Mouse (Mus musculus) heart, adult 9 months (tissue): Measurements from ENCODE around the gene Olfr266.

Experiments used
- DNase-seq, 2 experiments: peaks; one replicate each; pipeline ENCODE4 v3.0.0; 2022; ENCODE audit warnings: low spot score in 2 of 2

The Olfr266 gene

GRCm38 (mm10) chr3:106826187-106826586 is at the start of gene Olfr266:
TSS of gene Olfr266 (minus strand) at chr3:106826287.
- no peak for DNase-seq

DNA sequence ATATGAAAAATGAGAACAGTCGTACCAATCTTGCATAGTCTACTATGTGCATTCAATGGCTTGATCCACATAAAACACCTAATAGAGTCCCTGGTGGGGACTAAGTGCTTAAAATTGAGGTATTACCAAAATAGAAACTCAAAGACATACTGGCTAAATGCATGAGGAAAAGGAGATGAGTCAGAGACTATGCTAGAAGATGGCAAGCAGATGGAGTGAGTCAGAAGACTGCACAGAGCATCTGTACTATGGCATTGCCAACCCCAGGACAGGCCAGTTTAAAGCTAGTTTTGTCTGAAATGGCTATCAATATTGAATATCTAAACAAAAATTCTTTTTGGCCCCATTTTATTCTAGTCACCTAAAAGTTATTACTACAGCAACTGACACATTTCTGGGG is 49.5 kb upstream of the Olfr266 start:
- no peak for DNase-seq

GRCm38 (mm10) chr3:106872893-106873292 is 46.8 kb upstream of the Olfr266 start:
- DNase-seq = no peak

- no peak for DNase-seq
Observed at GRCm38 (mm10) chr3:106832107-106832506, 6.0 kb upstream of the Olfr266 start.

DNA sequence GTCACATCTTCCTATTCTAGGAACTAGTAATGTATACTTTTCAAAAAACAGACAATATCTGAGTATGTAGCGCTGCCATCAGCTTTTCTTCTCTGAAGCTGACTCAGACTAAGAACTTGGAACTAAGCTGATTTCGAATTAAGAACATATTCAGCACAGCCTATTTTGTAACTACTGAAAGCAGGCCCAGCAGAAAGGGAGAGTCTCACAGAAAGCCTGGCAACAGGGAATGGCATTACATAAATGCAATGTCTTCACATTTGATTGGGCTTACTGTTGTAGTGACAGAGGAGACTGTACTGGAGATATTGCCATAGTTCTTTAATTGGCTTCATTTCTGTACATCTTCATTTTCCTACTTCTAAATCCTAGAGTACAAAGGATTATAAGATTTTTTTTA is 8.4 kb downstream of the Olfr266 start:
- DNase-seq = no peak

DNA sequence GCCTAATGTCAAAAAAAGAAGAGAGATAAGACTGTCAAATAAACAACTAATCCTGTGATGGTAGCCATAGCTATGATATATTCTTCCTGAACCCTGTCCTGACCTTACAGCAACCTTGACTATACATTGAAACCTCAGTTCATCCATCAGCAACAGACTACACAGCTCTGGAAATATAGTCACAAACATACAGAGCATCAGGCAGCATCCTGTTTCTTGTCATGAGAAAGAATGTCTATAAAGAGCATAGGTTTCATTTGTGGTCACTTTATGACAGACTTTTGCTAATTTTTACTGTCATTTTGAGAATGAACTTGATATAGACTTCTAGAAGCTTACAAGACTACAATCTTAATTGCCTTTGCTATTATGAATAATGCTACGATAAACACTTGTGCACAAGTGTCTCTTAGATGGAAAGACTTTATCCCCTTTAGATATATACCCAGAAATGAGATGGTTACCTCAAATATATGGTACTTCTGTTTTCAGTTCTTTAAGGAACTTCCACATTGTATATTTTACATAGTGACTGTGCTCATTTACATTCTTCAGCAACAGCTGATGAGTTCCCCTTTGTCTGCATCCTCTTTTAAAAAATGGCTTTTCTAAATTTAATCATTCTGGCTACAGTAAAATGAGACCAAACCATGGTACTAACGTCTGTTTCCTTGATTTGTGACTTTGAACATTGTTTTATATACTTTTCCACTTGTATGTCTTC is 17.0 kb downstream of the Olfr266 start:
- DNase-seq = no peak

- DNase-seq = no peak
Observed at GRCm38 (mm10) chr3:106798079-106798478, 28.0 kb downstream of the Olfr266 start.

DNA sequence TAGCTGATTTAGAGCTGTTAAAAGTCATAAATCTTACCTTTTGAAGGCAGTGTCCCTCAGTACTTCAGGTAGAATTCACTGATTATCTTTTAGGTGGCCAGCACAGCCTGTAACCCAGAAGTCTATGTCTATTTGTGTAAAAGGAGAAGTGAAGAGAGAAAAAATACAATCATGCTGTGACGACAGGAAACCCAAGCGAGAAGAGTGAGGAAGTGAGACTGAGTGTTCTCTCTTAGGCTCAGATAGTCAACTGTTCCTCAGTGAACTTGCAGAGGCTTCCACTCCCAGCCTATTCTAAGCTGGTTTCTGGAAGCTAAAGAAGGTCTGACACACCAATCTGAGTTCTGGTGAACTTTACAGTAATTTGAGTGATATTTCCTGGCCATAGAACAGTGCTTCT is 36.2 kb downstream of the Olfr266 start, which contains the start of gene Cd53:
TSS of gene Cd53 (minus strand) at position 220 of the 400 bp plus-strand sequence.
- DNase-seq = peak; percentile 5 to 61

- peak in 1 of 2 experiments; percentile 3 for DNase-seq
Observed at GRCm38 (mm10) chr3:106788440-106788887, 37.6 kb downstream of the Olfr266 start.

DNA sequence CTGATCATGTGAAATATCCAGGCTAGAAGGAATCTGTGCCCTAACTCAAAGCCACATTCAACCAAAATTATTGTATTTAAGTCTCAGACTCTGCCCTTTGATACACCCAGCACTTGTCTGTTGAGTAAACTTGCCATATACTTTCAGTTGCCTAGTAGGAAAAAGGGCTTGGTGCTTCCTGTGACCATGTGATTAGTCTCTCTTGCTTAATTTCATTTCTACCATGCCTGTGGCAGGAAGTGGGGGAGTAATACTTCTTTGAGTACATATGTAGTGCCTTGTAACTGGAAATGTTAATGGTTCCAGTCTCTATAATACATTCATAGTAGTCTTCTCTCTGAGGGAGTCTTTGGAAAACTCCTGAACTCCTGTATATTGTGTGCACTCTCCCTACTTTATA is 38.1 kb downstream of the Olfr266 start:
- no peak for DNase-seq

DNA sequence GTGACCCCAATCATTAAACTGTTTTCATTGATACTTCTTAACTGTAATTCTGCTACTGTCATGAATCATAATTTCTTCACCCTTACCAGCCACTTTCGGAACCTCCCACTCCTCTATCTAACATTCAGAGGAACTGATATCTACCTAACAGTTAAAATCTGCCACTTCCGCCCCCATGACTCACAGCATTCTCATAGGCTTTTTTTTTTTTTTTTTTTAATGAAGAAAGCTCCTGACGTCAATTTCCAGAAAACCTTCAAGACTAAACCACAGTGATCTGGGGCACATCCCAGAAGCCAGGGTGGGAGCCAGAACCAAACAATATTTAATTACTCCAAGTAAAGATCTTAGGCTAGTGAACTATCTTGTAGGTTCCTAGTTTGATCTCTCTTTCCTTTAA is 41.0 kb downstream of the Olfr266 start:
- DNase-seq = no peak

GRCm38 (mm10) chr3:106771834-106772233 is 54.3 kb downstream of the Olfr266 start:
- no peak for DNase-seq
